Mouse (Mus musculus) liver, postnatal 0 days (tissue): ENCODE measurements at regions not wholly inside any gene's neighbourhood (a gene's known extent, or its start where the extent isn't known, plus 50 kb on each side); places are given as distances from the start of the nearest gene placed in this dataset.

Source experiments
- ATAC-seq: fragments of 200-750 bp; cut with Nextera tagmentation; 2 replicates; pipeline ENCODE4 v1.8.0; 2017; ENCODE audit warnings: mild to moderate bottlenecking, moderate library complexity
- DNase-seq: peaks from one replicate; pipeline ENCODE4 v3.0.0-alpha.2; 2016
- H3K27ac ChIP-seq: fragments of 300-500 bp; sonication (generic); 2 replicates; pipeline ENCODE4 v1.5.1; 2014; ENCODE audit warnings: antibody characterized with exemption, moderate library complexity, mild to moderate bottlenecking, low read depth
- H3K27me3 ChIP-seq: fragments of 300-500 bp; sonication (generic); 2 replicates; pipeline ENCODE4 v1.6.1; 2014; ENCODE audit warnings: low read length, control low read depth, mixed read lengths; ENCODE audit not compliant: insufficient read depth
- H3K36me3 ChIP-seq: fragments of 300-500 bp; sonication (generic); replicated peaks from 2 replicates; pipeline ENCODE4 v1.6.1; 2014; ENCODE audit warnings: mild to moderate bottlenecking, control low read depth, low read length, moderate library complexity, mixed read lengths; ENCODE audit not compliant: insufficient read depth
- H3K4me1 ChIP-seq: fragments of 300-500 bp; sonication (generic); 2 replicates; pipeline ENCODE4 v1.6.1; 2014; ENCODE audit warnings: antibody characterized with exemption, mild to moderate bottlenecking, control low read depth; ENCODE audit not compliant: insufficient read depth
- H3K4me2 ChIP-seq: fragments of 300-500 bp; sonication (generic); 2 replicates; pipeline ENCODE4 v1.6.1; 2014; ENCODE audit warnings: low read depth, mild to moderate bottlenecking, low read length, moderate library complexity, mixed read lengths
- H3K4me3 ChIP-seq: fragments of 300-500 bp; sonication (generic); 2 replicates; pipeline ENCODE4 v1.5.1; 2014; ENCODE audit warnings: low read depth, low read length
- H3K9ac ChIP-seq: fragments of 300-500 bp; sonication (generic); replicated peaks from 2 replicates; pipeline ENCODE4 v1.6.1; 2014; ENCODE audit warnings: mild to moderate bottlenecking, moderate library complexity
- H3K9me3 ChIP-seq: fragments of 300-500 bp; sonication (generic); 2 replicates; pipeline ENCODE4 v1.6.1; 2016; ENCODE audit warnings: mild to moderate bottlenecking, control low read depth, low read length, mixed read lengths
- CTCF ChIP-seq: sonication (generic); IDR thresholded peaks from 2 replicates; pipeline ENCODE4 v1.5.1; 2016; ENCODE audit warnings: antibody characterized with exemption, low read depth
- EP300 ChIP-seq: IDR thresholded peaks from 2 replicates; pipeline ENCODE4 v1.6.1; 2016; ENCODE audit warnings: antibody characterized with exemption, low read depth, mild to moderate bottlenecking
- WGBS: fragments of 180-500 bp; shearing (Covaris S2); extraction: QIAGEN DNeasy Blood & Tissue Kit; methylation state at CpG from one replicate; pipeline ENCODE4 v1.1.7; 2014; ENCODE audit not compliant: insufficient replicate concordance; 5-methylcytosine and 5-hydroxymethylcytosine counted together

- H3K4me2 ChIP-seq = no peak overlapping the region
- H3K27ac ChIP-seq = no peak overlapping the region
- H3K27me3 ChIP-seq = no peaks in the 10 kb centered on the region
- no peak overlapping the region for H3K9ac ChIP-seq
- no peak overlapping the region for H3K4me3 ChIP-seq
- TF ChIP-seq CTCF (no peak), EP300 (no peak)
- DNase-seq (no peak), ATAC-seq (no peak)
- no peaks in the 10 kb centered on the region for H3K9me3 ChIP-seq
- WGBS = 77% methylated on average over 7 of the region's 7 CpGs
- no peaks in the 10 kb centered on the region for H3K36me3 ChIP-seq
- H3K4me1 ChIP-seq = peaks cover 4% of the 10 kb centered on the region; the same call in 1 of the 2 replicates
Measured at GRCm38 (mm10) chr15:7008725-7009380, 81.6 kb upstream of the Lifr start.

GRCm38 (mm10) chr15:7010966-7011695 lies 79.3 kb upstream of the Lifr start:
- Histone ChIP-seq H3K27me3 (no peaks in the 10 kb centered on the region), H3K9ac (no peak overlapping the region), H3K4me2 (no peak overlapping the region), H3K27ac (peak overlapping the region; percentile 44; the same call in 1 of the 2 replicates), H3K36me3 (no peaks in the 10 kb centered on the region), H3K4me3 (no peak overlapping the region), H3K9me3 (no peaks in the 10 kb centered on the region), H3K4me1 (peaks cover 4% of the 10 kb centered on the region; the same call in 1 of the 2 replicates)
- no peak for TF ChIP-seq EP300
- ATAC-seq = no peak
- 62% methylated on average over 4 of the region's 4 CpGs for WGBS
- DNase-seq = no peak

- no peak overlapping the region for H3K4me3 ChIP-seq
- peak overlapping the region; percentile 44; the same call in 1 of the 2 replicates for H3K27ac ChIP-seq
- H3K4me1 ChIP-seq = peaks cover 4% of the 10 kb centered on the region; the same call in 1 of the 2 replicates
- no peak overlapping the region for H3K4me2 ChIP-seq
- no peaks in the 10 kb centered on the region for H3K36me3 ChIP-seq
- no peak for DNase-seq
- WGBS = 73% methylated on average over 2 of the region's 2 CpGs
- H3K9ac ChIP-seq = no peak overlapping the region
- TF ChIP-seq CTCF = no peak
- TF ChIP-seq EP300 = no peak
- H3K9me3 ChIP-seq = no peaks in the 10 kb centered on the region
- H3K27me3 ChIP-seq = no peaks in the 10 kb centered on the region
- ATAC-seq = no peak
Measured at GRCm38 (mm10) chr15:7011696-7012070, 78.7 kb upstream of the Lifr start.

GRCm38 (mm10) chr15:7012446-7012845 lies 78.0 kb upstream of the Lifr start:
- WGBS = 65% methylated on average over 6 of the region's 6 CpGs
- Histone ChIP-seq H3K27me3 (no peaks in the 10 kb centered on the region), H3K9me3 (no peaks in the 10 kb centered on the region), H3K4me1 (peaks cover 4% of the 10 kb centered on the region; the same call in 1 of the 2 replicates), H3K27ac (0 out of 2 replicates have a peak overlapping the region, but pooled peaks have one; percentile 44), H3K36me3 (no peaks in the 10 kb centered on the region), H3K4me3 (no peak overlapping the region), H3K9ac (no peak overlapping the region), H3K4me2 (no peak overlapping the region)
- DNase-seq (peak; percentile 35), ATAC-seq (peak; percentile 95)
- TF ChIP-seq CTCF = no peak
- TF ChIP-seq EP300 = peak; percentile 19; the same call in 1 of the 2 replicates

- Histone ChIP-seq H3K9ac (no peak overlapping the region), H3K27ac (no peak overlapping the region), H3K4me3 (no peak overlapping the region), H3K36me3 (no peaks in the 10 kb centered on the region), H3K27me3 (no peaks in the 10 kb centered on the region), H3K4me1 (peaks cover 4% of the 10 kb centered on the region; the same call in 1 of the 2 replicates), H3K4me2 (no peak overlapping the region), H3K9me3 (no peaks in the 10 kb centered on the region)
- DNase-seq = no peak
- ATAC-seq = no peak
- no peak for TF ChIP-seq CTCF
- no peak for TF ChIP-seq EP300
- 71% methylated on average over 5 of the region's 5 CpGs for WGBS
Measured at GRCm38 (mm10) chr15:7013047-7013446, 77.4 kb upstream of the Lifr start.

GRCm38 (mm10) chr15:7014984-7015383 lies 75.4 kb upstream of the Lifr start:
- H3K4me2 ChIP-seq = no peak overlapping the region
- no peak for TF ChIP-seq CTCF
- no peak for ATAC-seq
- H3K9me3 ChIP-seq = no peaks in the 10 kb centered on the region
- H3K36me3 ChIP-seq = no peaks in the 10 kb centered on the region
- no peaks in the 10 kb centered on the region for H3K27me3 ChIP-seq
- H3K27ac ChIP-seq = no peak overlapping the region
- no peak overlapping the region for H3K9ac ChIP-seq
- no peak overlapping the region for H3K4me3 ChIP-seq
- WGBS = 57% methylated on average over 2 of the region's 2 CpGs
- DNase-seq = no peak
- H3K4me1 ChIP-seq = peaks cover 4% of the 10 kb centered on the region; the same call in 1 of the 2 replicates
